Mouse (Mus musculus) Patski (cell line): ENCODE results near the gene Eif4h. TPM values are rescaled to one million over a fixed set of nuclear protein-coding genes. Genes with fewer than 3 reads are reported as not detected.
A peak's percentile ranks its signal among the peaks of the same experiment; 100 is the strongest.

Experiments used
- ATAC-seq: fragments of 100-300 bp; one replicate; pipeline ENCODE4 v1.8.0; 2021
- CTCF ChIA-PET: fragments of 350-600 bp; sonication (Branson Sonifier 250); formaldehyde crosslinking; loops from one replicate; lab custom pipeline; 2022; ENCODE audit warnings: inconsistent platforms; lab: Charles Lee
- POLR2A ChIA-PET: fragments of 350-600 bp; sonication (Branson Sonifier 250); formaldehyde crosslinking; loops from one replicate; lab custom pipeline; 2022; ENCODE audit warnings: antibody characterized with exemption, inconsistent platforms; lab: Charles Lee
- DNase-seq: peaks from one replicate; pipeline ENCODE4 v3.0.0-alpha.2; 2011; ENCODE audit warnings: low read depth, low spot score
- H3K27me3 ChIP-seq: fragments of 371-371 bp; one replicate; pipeline ENCODE4 v1.5.1; 2021
- CTCF ChIP-seq: fragments of 100-300 bp; IDR thresholded peaks from one replicate; pipeline ENCODE4 v1.5.1; 2021
- in situ Hi-C: fragments of 300-500 bp; cut with MboI; formaldehyde crosslinking; loops from 3 replicates; pipeline ENCODE4 v1.11.1; 2018; ENCODE audit warnings: low pct_unique_long_range_greater_than_20kb, mixed read lengths
- polyA plus RNA-seq: library from polyadenylated mRNA; unstranded; gene quantifications from one replicate; pipeline ENCODE4 v1.2.3, GENCODE M21; 2021

Eif4h gene
- 390 TPM for polyA plus RNA-seq

- ChIA-PET CTCF (no interaction called here), POLR2A (interaction anchor here (0.6 kb wide), 1 partner anchor 54 kb away, joined by 3 read pairs; no protein-coding TSS in a partner anchor)
- ATAC-seq (peak; percentile 90), DNase-seq (peak; percentile 87)
- in situ Hi-C loops: no loop called here
- no peak for TF ChIP-seq CTCF
- H3K27me3 ChIP-seq: no peaks in the 10 kb centered on the region
These were observed at the start of gene Eif4h for GRCm38 (mm10) chr5:134639269-134639682. TSS of gene Eif4h (minus strand) at chr5:134639490.

GRCm38 (mm10) chr5:134688718-134689284 is 49.5 kb upstream of the Eif4h start:
- POLR2A ChIA-PET: no interaction called here
- ATAC-seq: peak; percentile 95
- DNase-seq: peak; percentile 99
- no peak for TF ChIP-seq CTCF
- CTCF ChIA-PET: interaction anchor here (0.8 to 1.0 kb wide), 2 partner anchors 37 to 66 kb away, joined by 3 read pairs; no protein-coding TSS in a partner anchor
- in situ Hi-C loops: no loop called here
- H3K27me3 ChIP-seq: no peaks in the 10 kb centered on the region

GRCm38 (mm10) chr5:134688086-134688717 is 48.9 kb upstream of the Eif4h start, which contains the start of gene Limk1:
TSS of gene Limk1 (minus strand) at chr5:134688598.
- in situ Hi-C loops: no loop called here
- ChIA-PET POLR2A (no interaction called here), CTCF (interaction anchor here (0.8 to 1.0 kb wide), 2 partner anchors 37 to 66 kb away, joined by 3 read pairs; no protein-coding TSS in a partner anchor)
- no peak for TF ChIP-seq CTCF
- ATAC-seq (peak; percentile 7), DNase-seq (no peak)
- no peaks in the 10 kb centered on the region for H3K27me3 ChIP-seq

GRCm38 (mm10) chr5:134687187-134687586 is 47.9 kb upstream of the Eif4h start:
- POLR2A ChIA-PET: no interaction called here
- DNase-seq (no peak), ATAC-seq (no peak)
- H3K27me3 ChIP-seq: no peaks in the 10 kb centered on the region
- in situ Hi-C loops: no loop called here
- CTCF ChIA-PET: no interaction called here
- TF ChIP-seq CTCF: no peak

- POLR2A ChIA-PET: no interaction called here
- ATAC-seq (no peak), DNase-seq (no peak)
- CTCF ChIA-PET: no interaction called here
- in situ Hi-C loops: no loop called here
- TF ChIP-seq CTCF: no peak
- H3K27me3 ChIP-seq: no peaks in the 10 kb centered on the region
These were observed 47.3 kb upstream of the Eif4h start for GRCm38 (mm10) chr5:134686541-134686940.

- ChIA-PET POLR2A (no interaction called here), CTCF (interaction anchor here (0.9 kb wide), 1 partner anchor 19 kb away, joined by 3 read pairs; no protein-coding TSS in a partner anchor)
- in situ Hi-C loops: no loop called here
- no peak for DNase-seq
- H3K27me3 ChIP-seq: no peaks in the 10 kb centered on the region
- ATAC-seq: no peak
- TF ChIP-seq CTCF: no peak
These were observed 45.1 kb upstream of the Eif4h start for GRCm38 (mm10) chr5:134684398-134684797.

GRCm38 (mm10) chr5:134683813-134684212 is 44.5 kb upstream of the Eif4h start:
- in situ Hi-C loops: no loop called here
- POLR2A ChIA-PET: no interaction called here

GRCm38 (mm10) chr5:134680238-134680637 is 40.9 kb upstream of the Eif4h start:
- TF ChIP-seq CTCF: no peak
- H3K27me3 ChIP-seq: no peaks in the 10 kb centered on the region
- in situ Hi-C loops: no loop called here
- ChIA-PET CTCF (no interaction called here), POLR2A (no interaction called here)
- DNase-seq (no peak), ATAC-seq (no peak)

More at GRCm38 (mm10) chr5:134683813-134684212, 44.5 kb upstream of the Eif4h start:
- ATAC-seq: no peak
- H3K27me3 ChIP-seq: no peaks in the 10 kb centered on the region
- CTCF ChIA-PET: interaction anchor here (0.9 kb wide), 1 partner anchor 20 kb away, joined by 3 read pairs; no protein-coding TSS in a partner anchor
- no peak for DNase-seq
- TF ChIP-seq CTCF: no peak

GRCm38 (mm10) chr5:134678827-134679546 is 39.7 kb upstream of the Eif4h start:
- CTCF ChIA-PET: no interaction called here
- in situ Hi-C loops: no loop called here
- DNase-seq: no peak

GRCm38 (mm10) chr5:134678031-134678430 is 38.7 kb upstream of the Eif4h start:
- CTCF ChIA-PET: no interaction called here
- in situ Hi-C loops: no loop called here
- no peak for TF ChIP-seq CTCF
- POLR2A ChIA-PET: no interaction called here
- ATAC-seq: no peak
- no peak for DNase-seq
- H3K27me3 ChIP-seq: no peaks in the 10 kb centered on the region

More at GRCm38 (mm10) chr5:134678827-134679546, 39.7 kb upstream of the Eif4h start:
- TF ChIP-seq CTCF: no peak
- ATAC-seq: no peak
- POLR2A ChIA-PET: no interaction called here
- H3K27me3 ChIP-seq: no peaks in the 10 kb centered on the region
